11 mouse cellular contexts compared by ENCODE assay signal in genomic region chr10:95043978-95044377, GRCm38 (mm10).
DNase-seq lines count a peak whose midpoint lies in the region; ATAC-seq lines count a peak whose summit lies in the region.
"Had no signal": no experiment of that assay in that cellular context is flagged by ENCODE, and none has a peak within 500 bp of the region (broad histone marks: within the 10 kb centered on the region; RNA-seq: fewer than 3 reads in every experiment).

No protein-coding gene starts in this region.

- no peak for ATAC-seq in forebrain, embryonic 14.5 days
- no peak for ATAC-seq in liver, embryonic 11.5 days (replicated peaks; ENCODE audit: low FRiP score)

- no peaks in the 10 kb centered on the region for H3K27me3 ChIP-seq in forebrain, embryonic 14.5 days (replicated peaks; ENCODE audit: control insufficient read depth, insufficient read depth, low read length)
- H3K27me3 ChIP-seq in liver, embryonic 11.5 days (replicated peaks; ENCODE audit: control insufficient read depth, insufficient read depth, low read length), result no peaks in the 10 kb centered on the region
- H3K27me3 ChIP-seq: liver, embryonic 15.5 days had no signal

- no peak overlapping the region for H3K4me3 ChIP-seq in forebrain, embryonic 14.5 days (ENCODE audit: low read depth, low read length)
- H3K4me3 ChIP-seq in liver, embryonic 11.5 days (ENCODE audit: low read depth, low read length), result no peak overlapping the region
- H3K4me3 ChIP-seq: liver, embryonic 15.5 days had no signal

- 50% methylated on average over 7 of the region's 7 CpGs for WGBS in forebrain, embryonic 14.5 days
- WGBS in liver, embryonic 11.5 days, result 49% methylated on average over 7 of the region's 7 CpGs

- peak; percentile 19 for DNase-seq in layer of hippocampus, adult 9-11 months
- no peak for DNase-seq in layer of hippocampus, postnatal 14 days (ENCODE audit: low spot score in 2 of 2)
- DNase-seq in forebrain, embryonic 14.5 days (ENCODE audit: low spot score), result peak; percentile 47
- peak; percentile 59 for DNase-seq in kidney, postnatal 14 days
- peak; percentile 43 to 80 for DNase-seq in lung, postnatal 4 days
- no peak for DNase-seq in liver, embryonic 11.5 days (ENCODE audit: low spot score)
- DNase-seq in adrenal gland, adult 18-20 months (ENCODE audit: low spot score in 2 of 2), result no peak
- no peak for DNase-seq in testis, postnatal 14 days (ENCODE audit: low spot score)
- DNase-seq: adrenal gland, adult 2 months; gastrocnemius, postnatal 25 days had no signal

- H3K9ac ChIP-seq in forebrain, embryonic 14.5 days (ENCODE audit: low read length), result no peak overlapping the region
- H3K9ac ChIP-seq in liver, embryonic 11.5 days (ENCODE audit: low read depth, low read length), result no peak overlapping the region
- H3K9ac ChIP-seq: liver, embryonic 15.5 days had no signal

- H3K27ac ChIP-seq in forebrain, embryonic 14.5 days (ENCODE audit: low read depth, low read length), result no peak overlapping the region
- H3K27ac ChIP-seq in liver, embryonic 11.5 days (ENCODE audit: low read depth, low read length), result no peak overlapping the region
- H3K27ac ChIP-seq: liver, embryonic 15.5 days had no signal

- H3K36me3 ChIP-seq in forebrain, embryonic 14.5 days (ENCODE audit: control insufficient read depth, insufficient read depth, low read length), result no peaks in the 10 kb centered on the region
- no peaks in the 10 kb centered on the region for H3K36me3 ChIP-seq in liver, embryonic 11.5 days (ENCODE audit: control insufficient read depth, insufficient read depth, low read length)
- H3K36me3 ChIP-seq: liver, embryonic 15.5 days had no signal

- no peak overlapping the region for H3K4me2 ChIP-seq in forebrain, embryonic 14.5 days (ENCODE audit: low read length)
- no peak overlapping the region for H3K4me2 ChIP-seq in liver, embryonic 11.5 days
- H3K4me2 ChIP-seq: liver, embryonic 15.5 days had no signal

- peaks cover 15% of the 10 kb centered on the region for H3K4me1 ChIP-seq in forebrain, embryonic 14.5 days (ENCODE audit: control insufficient read depth, insufficient read depth, low read length)
- H3K4me1 ChIP-seq in liver, embryonic 11.5 days (replicated peaks; ENCODE audit: control insufficient read depth, insufficient read depth, low read length), result no peaks in the 10 kb centered on the region
- H3K4me1 ChIP-seq: liver, embryonic 15.5 days had no signal

- no peaks in the 10 kb centered on the region for H3K9me3 ChIP-seq in forebrain, embryonic 14.5 days (replicated peaks; ENCODE audit: control insufficient read depth, low read length)
- no peaks in the 10 kb centered on the region for H3K9me3 ChIP-seq in liver, embryonic 11.5 days (ENCODE audit: control insufficient read depth, low read length)
- H3K9me3 ChIP-seq: liver, embryonic 15.5 days had no signal

Comparison
In these comparisons a context has a peak if more than half of its experiments do, and no peak if none do; other contexts are left out.
1. DNase-seq: peak in layer of hippocampus, adult 9-11 months (single experiment), forebrain, embryonic 14.5 days (single experiment), kidney, postnatal 14 days (single experiment) and lung, postnatal 4 days (2 of 2); none in layer of hippocampus, postnatal 14 days (0 of 2), liver, embryonic 11.5 days (single experiment), adrenal gland, adult 18-20 months (0 of 2) and testis, postnatal 14 days (single experiment).